Mouse (Mus musculus) lung, adult 2 months (tissue): ENCODE measurements around the gene Tle6.

Experiments
- CTCF ChIP-seq: fragments of 200-500 bp; IDR thresholded peaks from 2 replicates; pipeline ENCODE4 v1.5.1; 2011; ENCODE audit warnings: mild to moderate bottlenecking, low read length, control low read depth; ENCODE audit not compliant: insufficient read depth
- POLR2A ChIP-seq: fragments of 200-500 bp; IDR thresholded peaks from 2 replicates; pipeline ENCODE4 v1.6.1; 2011; ENCODE audit warnings: low read depth, mild to moderate bottlenecking, control low read depth, low read length, borderline replicate concordance; ENCODE audit errors: extremely low read depth

DNA sequence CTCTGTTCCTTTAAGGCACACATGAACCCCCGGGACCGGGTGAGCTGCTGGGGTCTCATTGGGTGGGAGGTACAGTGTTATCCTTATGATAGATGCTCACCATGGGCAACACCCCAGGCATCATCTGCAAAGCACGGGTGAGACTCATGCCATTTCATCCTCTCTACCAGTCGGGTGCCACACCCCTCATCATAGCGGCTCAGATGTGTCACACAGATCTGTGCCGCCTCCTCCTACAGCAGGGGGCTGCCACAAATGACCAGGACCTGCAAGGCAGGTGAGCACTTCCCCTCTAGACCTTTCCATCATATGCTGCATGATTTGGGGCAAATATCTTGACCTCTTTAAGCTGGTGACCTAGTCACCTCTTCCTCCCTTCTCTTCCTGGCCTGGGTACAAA, 37.2 kb upstream of the Tle6 start:
- TF ChIP-seq CTCF (no peak), POLR2A (no peak)
